Mouse (Mus musculus) CD4-positive helper T cell, adult 2 months (primary cell): ENCODE results near the gene Phactr1.
"Not testable (repeated sequence)": the region's sequence is repeated elsewhere in the genome, so short reads cannot be mapped to it uniquely, and the experiment has no call there.

Experiments used
- DNase-seq: peaks from one replicate; pipeline ENCODE4 v3.0.0-alpha.2; 2012; ENCODE audit warnings: low read depth, missing footprints, low spot score

The Phactr1 gene

GRCm38 (mm10) chr13:42920062-42920461 is 239.6 kb downstream of the Phactr1 start:
- DNase-seq, result no peak

- no peak for DNase-seq
These were observed 241.5 kb downstream of the Phactr1 start for GRCm38 (mm10) chr13:42921769-42922450.

GRCm38 (mm10) chr13:42927778-42928177 is 247.4 kb downstream of the Phactr1 start:
- no peak for DNase-seq

- no peak for DNase-seq
These were observed 249.3 kb downstream of the Phactr1 start for GRCm38 (mm10) chr13:42929529-42930235.

GRCm38 (mm10) chr13:42932046-42932445 is 251.6 kb downstream of the Phactr1 start:
- DNase-seq, result no peak

GRCm38 (mm10) chr13:42934538-42935126 is 254.2 kb downstream of the Phactr1 start:
- no peak for DNase-seq

GRCm38 (mm10) chr13:42937871-42938270 is 257.4 kb downstream of the Phactr1 start:
- DNase-seq, result no peak

- DNase-seq, result no peak
These were observed 257.9 kb downstream of the Phactr1 start for GRCm38 (mm10) chr13:42938346-42938745.

- DNase-seq, result no peak
These were observed 259.8 kb downstream of the Phactr1 start for GRCm38 (mm10) chr13:42940271-42940670.

- DNase-seq, result no peak
These were observed 263.7 kb downstream of the Phactr1 start for GRCm38 (mm10) chr13:42944106-42944505.

GRCm38 (mm10) chr13:42945201-42945600 is 264.8 kb downstream of the Phactr1 start:
- not testable (repeated sequence) for DNase-seq

- no peak for DNase-seq
These were observed 268.4 kb downstream of the Phactr1 start for GRCm38 (mm10) chr13:42948717-42949265.

GRCm38 (mm10) chr13:42949336-42949735 is 268.9 kb downstream of the Phactr1 start:
- DNase-seq, result no peak

GRCm38 (mm10) chr13:42950056-42950455 is 269.6 kb downstream of the Phactr1 start:
- no peak for DNase-seq

- no peak for DNase-seq
These were observed 271.8 kb downstream of the Phactr1 start for GRCm38 (mm10) chr13:42952037-42952721.

- DNase-seq, result no peak
These were observed 272.6 kb downstream of the Phactr1 start for GRCm38 (mm10) chr13:42953071-42953470.

- DNase-seq, result no peak
These were observed 273.7 kb downstream of the Phactr1 start for GRCm38 (mm10) chr13:42954116-42954515.

GRCm38 (mm10) chr13:42956327-42956726 is 275.9 kb downstream of the Phactr1 start:
- DNase-seq, result no peak

GRCm38 (mm10) chr13:42957856-42958255 is 277.4 kb downstream of the Phactr1 start:
- DNase-seq, result no peak

GRCm38 (mm10) chr13:42958867-42959266 is 278.4 kb downstream of the Phactr1 start:
- DNase-seq, result no peak

GRCm38 (mm10) chr13:42961561-42961960 is 281.1 kb downstream of the Phactr1 start:
- DNase-seq, result no peak

GRCm38 (mm10) chr13:42968537-42968936 is 288.1 kb downstream of the Phactr1 start:
- no peak for DNase-seq
